Mouse (Mus musculus) heart, embryonic 13.5 days (tissue): ENCODE results near the gene Zfand6. TPM values are rescaled to one million over a fixed set of nuclear protein-coding genes. Genes with fewer than 3 reads are reported as not detected.

Experiments
- ATAC-seq: fragments of 200-750 bp; cut with Nextera tagmentation; 2 replicates; pipeline ENCODE4 v1.8.0; 2017; ENCODE audit warnings: moderate TSS enrichment; ENCODE audit not compliant: insufficient number of reproducible peaks, low FRiP score, low TSS enrichment; ENCODE audit errors: extremely low read depth
- H3K27ac ChIP-seq: fragments of 300-500 bp; sonication (generic); replicated peaks from 2 replicates; pipeline ENCODE4 v1.5.1; 2015; ENCODE audit warnings: moderate library complexity, mild to moderate bottlenecking, inconsistent platforms
- H3K27me3 ChIP-seq: fragments of 300-500 bp; sonication (generic); replicated peaks from 2 replicates; pipeline ENCODE4 v1.6.1; 2015; ENCODE audit warnings: mild to moderate bottlenecking, inconsistent platforms
- H3K36me3 ChIP-seq: fragments of 300-500 bp; sonication (generic); 2 replicates; pipeline ENCODE4 v1.6.1; 2015; ENCODE audit warnings: mild to moderate bottlenecking, inconsistent platforms
- H3K4me1 ChIP-seq: fragments of 300-500 bp; sonication (generic); 2 replicates; pipeline ENCODE4 v1.6.1; 2015; ENCODE audit warnings: inconsistent platforms
- H3K4me2 ChIP-seq: fragments of 300-500 bp; sonication (generic); 2 replicates; pipeline ENCODE4 v1.6.1; 2015; ENCODE audit warnings: inconsistent platforms, mild to moderate bottlenecking, moderate library complexity
- H3K4me3 ChIP-seq: fragments of 300-500 bp; sonication (generic); 2 replicates; pipeline ENCODE4 v1.5.1; 2015; ENCODE audit warnings: moderate library complexity, mild to moderate bottlenecking, inconsistent platforms
- H3K9ac ChIP-seq: fragments of 300-500 bp; sonication (generic); 2 replicates; pipeline ENCODE4 v1.6.1; 2015; ENCODE audit warnings: inconsistent platforms, mild to moderate bottlenecking, moderate library complexity
- H3K9me3 ChIP-seq: fragments of 300-500 bp; sonication (generic); 2 replicates; pipeline ENCODE4 v1.6.1; 2016; ENCODE audit warnings: inconsistent platforms
- WGBS: fragments of 180-500 bp; shearing (Covaris S2); methylation state at CpG from one replicate; pipeline ENCODE4 v1.1.7; 2015; ENCODE audit warnings: mixed read lengths; 5-methylcytosine and 5-hydroxymethylcytosine counted together
- polyA plus RNA-seq: library from polyadenylated mRNA; unstranded; fragments of >200 nt; fragmentation: Nextera tagmentation; extraction: Ambion mirVana; gene quantifications from 2 replicates; pipeline ENCODE4 v1.2.1, GENCODE M21; 2015

Zfand6 gene
- polyA plus RNA-seq, 1 experiment from 2014 or later, result 134 TPM

DNA sequence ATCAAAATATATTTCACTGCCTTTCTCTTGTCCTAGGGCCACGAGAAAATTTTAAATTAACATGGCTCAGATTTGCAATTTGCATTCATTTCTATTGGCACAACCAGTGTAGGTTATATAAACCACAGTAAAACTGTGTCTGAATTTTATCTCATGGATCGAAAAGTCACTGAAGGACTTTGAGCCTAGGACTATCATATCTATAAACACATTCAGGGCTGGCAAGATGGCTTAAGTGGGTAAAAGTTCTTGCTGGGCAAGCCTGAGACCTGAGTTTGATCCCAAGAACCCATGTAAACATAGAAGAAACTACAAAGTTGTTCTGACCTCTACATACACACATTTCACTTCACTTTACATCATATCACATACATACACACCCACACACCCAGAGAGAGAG lies 3.4 kb downstream of the Zfand6 start:
- Histone ChIP-seq H3K27me3 (no peaks in the 10 kb centered on the region), H3K9ac (no peak overlapping the region), H3K9me3 (no peaks in the 10 kb centered on the region), H3K4me2 (peak overlapping the region; percentile 94; the same call in 1 of the 2 replicates), H3K36me3 (no peaks in the 10 kb centered on the region), H3K4me3 (no peak overlapping the region), H3K27ac (no peak overlapping the region), H3K4me1 (peaks cover 29% of the 10 kb centered on the region)
- 72% methylated on average over 2 of the region's 2 CpGs for WGBS
- ATAC-seq, result no peak

DNA sequence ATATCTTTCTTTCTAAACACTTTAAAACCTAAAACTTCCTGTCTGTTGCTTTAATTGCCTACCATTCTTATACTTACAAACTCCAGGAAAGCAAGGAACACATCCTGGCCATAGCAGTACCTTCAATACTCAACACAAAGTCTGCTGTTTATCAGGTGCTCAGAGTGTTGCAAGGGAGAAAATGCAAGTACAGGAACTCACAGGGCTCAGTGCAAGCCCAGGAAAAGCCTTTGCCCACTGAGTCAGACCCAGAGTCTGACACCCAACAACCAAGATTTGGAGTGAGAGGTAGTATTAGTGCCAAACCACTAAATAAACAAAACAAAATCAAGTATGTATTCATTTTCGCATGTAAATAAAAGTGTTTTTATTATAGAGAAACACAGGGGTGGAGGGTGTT lies 5.1 kb downstream of the Zfand6 start:
- Histone ChIP-seq H3K36me3 (no peaks in the 10 kb centered on the region), H3K4me2 (no peak overlapping the region), H3K27me3 (no peaks in the 10 kb centered on the region), H3K27ac (no peak overlapping the region), H3K4me3 (no peak overlapping the region), H3K4me1 (peaks cover 32% of the 10 kb centered on the region), H3K9me3 (no peaks in the 10 kb centered on the region), H3K9ac (no peak overlapping the region)
- no peak for ATAC-seq
- 91% methylated on average over 1 of the region's 1 CpGs for WGBS

DNA sequence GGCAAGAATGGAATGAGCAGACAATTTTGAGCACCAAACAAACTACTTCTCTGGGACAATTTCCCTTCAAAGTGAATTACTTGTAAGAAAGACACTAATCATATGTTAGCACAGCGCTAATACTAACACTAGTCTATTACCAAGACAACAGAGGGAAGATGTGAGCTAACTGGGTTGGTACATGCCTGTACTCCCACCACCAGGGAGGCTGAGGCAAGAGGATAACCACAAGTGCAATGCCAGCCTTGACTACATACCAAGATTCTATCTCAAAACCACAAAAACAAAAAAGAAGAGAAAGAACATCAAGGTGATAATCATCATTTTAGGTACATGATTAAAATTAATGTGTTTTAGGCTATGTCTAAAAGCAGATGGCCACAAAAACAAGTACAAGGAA lies 8.2 kb downstream of the Zfand6 start:
- no peak overlapping the region for H3K27ac ChIP-seq
- H3K4me2 ChIP-seq, result no peak overlapping the region
- WGBS, result 81% methylated on average over 1 of the region's 1 CpGs
- no peak overlapping the region for H3K4me3 ChIP-seq
- H3K27me3 ChIP-seq, result no peaks in the 10 kb centered on the region
- no peak for ATAC-seq
- no peaks in the 10 kb centered on the region for H3K9me3 ChIP-seq
- peaks cover 28% of the 10 kb centered on the region for H3K4me1 ChIP-seq
- H3K9ac ChIP-seq, result no peak overlapping the region
- H3K36me3 ChIP-seq, result no peaks in the 10 kb centered on the region

DNA sequence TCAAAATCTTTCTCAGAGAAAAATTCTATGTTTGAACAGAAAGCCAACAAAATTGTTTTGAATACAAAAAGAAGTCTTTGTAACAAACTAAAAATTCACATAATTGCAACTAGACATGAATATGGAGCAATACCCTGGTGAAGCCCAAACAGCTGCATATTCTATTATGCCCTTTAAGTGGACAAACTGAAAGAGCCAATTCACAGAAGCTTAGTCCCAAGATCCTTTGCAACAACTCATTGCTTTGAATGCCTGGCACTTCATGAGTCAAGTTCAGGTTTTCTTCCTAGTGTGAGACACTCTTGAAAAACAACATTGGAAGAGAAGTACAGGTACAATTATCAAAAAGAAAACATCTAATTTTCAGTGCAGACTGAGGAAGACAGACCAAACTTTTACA lies 8.8 kb downstream of the Zfand6 start:
- Histone ChIP-seq H3K27ac (no peak overlapping the region), H3K9ac (no peak overlapping the region), H3K4me3 (no peak overlapping the region), H3K9me3 (no peaks in the 10 kb centered on the region), H3K4me2 (no peak overlapping the region), H3K36me3 (no peaks in the 10 kb centered on the region), H3K4me1 (peaks cover 25% of the 10 kb centered on the region), H3K27me3 (no peaks in the 10 kb centered on the region)
- ATAC-seq, result no peak

GRCm38 (mm10) chr7:84680092-84680491 lies 9.7 kb downstream of the Zfand6 start:
- 61% methylated on average over 2 of the region's 2 CpGs for WGBS

DNA sequence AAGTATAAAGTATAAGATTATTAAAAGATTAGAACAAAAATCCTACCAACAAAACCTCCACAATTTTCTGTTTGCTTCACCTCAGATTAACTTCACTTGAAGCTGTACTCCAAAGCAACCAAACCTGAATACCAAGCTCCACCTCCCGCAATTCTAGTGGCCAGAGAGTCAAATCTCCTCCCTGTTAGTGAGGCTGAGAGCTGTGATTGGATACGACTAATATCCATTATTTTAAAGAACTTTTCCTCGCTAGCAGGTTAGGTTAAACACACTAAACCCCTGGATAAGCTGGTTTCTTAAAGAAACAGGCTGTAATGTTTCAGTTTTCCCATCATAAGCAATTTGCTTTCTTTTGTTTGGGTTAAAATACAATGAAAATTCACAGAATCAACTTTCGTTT lies 10.5 kb downstream of the Zfand6 start:
- Histone ChIP-seq H3K27me3 (no peaks in the 10 kb centered on the region), H3K4me2 (peak overlapping the region; percentile 62), H3K4me1 (peaks cover 31% of the 10 kb centered on the region), H3K4me3 (peak overlapping the region; percentile 59), H3K9me3 (no peaks in the 10 kb centered on the region), H3K9ac (peak overlapping the region; percentile 80), H3K36me3 (no peaks in the 10 kb centered on the region), H3K27ac (no peak overlapping the region)
- WGBS, result 4% methylated on average over 4 of the region's 4 CpGs
- ATAC-seq, result peak; percentile 73

More at GRCm38 (mm10) chr7:84680092-84680491, 9.7 kb downstream of the Zfand6 start:
- H3K36me3 ChIP-seq, result no peaks in the 10 kb centered on the region
- peak overlapping the region; percentile 62 for H3K4me2 ChIP-seq
- no peaks in the 10 kb centered on the region for H3K27me3 ChIP-seq
- peak overlapping the region; percentile 59 for H3K4me3 ChIP-seq
- H3K9ac ChIP-seq, result peak overlapping the region; percentile 67
- no peaks in the 10 kb centered on the region for H3K9me3 ChIP-seq
- peak overlapping the region; percentile 60 for H3K27ac ChIP-seq
- peaks cover 31% of the 10 kb centered on the region for H3K4me1 ChIP-seq
- ATAC-seq, result no peak

GRCm38 (mm10) chr7:84673103-84673502 lies 16.7 kb downstream of the Zfand6 start:
- WGBS, result 64% methylated on average over 1 of the region's 1 CpGs

DNA sequence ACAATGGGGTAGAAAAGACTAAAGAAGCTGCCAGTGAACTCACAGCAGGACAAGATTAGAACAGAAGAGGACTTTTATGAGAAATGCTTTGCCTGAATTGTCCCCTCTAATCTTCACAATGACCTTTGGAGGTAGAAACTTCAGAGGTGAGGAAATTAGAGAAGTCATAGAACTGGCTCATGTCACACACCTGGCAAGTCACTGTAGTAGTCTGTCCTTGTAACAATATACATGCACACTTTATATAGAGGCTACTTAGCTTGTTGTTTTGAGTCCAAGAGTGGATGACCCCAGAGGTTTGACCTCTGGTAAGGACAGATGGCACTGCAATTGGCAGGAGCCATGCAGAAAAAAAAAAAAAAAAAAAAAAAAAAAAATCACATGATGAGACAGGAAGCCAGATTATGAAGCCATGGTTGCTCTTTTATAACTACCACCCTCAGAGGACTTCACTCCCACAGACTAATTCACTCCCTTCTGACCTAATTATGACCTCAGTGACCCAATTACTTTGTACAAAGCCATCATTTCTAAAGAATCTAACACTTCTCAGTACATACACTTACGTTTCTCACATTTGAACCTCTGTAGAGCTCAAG lies 20.1 kb downstream of the Zfand6 start:
- Histone ChIP-seq H3K9ac (no peak overlapping the region), H3K27me3 (no peaks in the 10 kb centered on the region), H3K4me1 (peaks cover 21% of the 10 kb centered on the region), H3K9me3 (no peaks in the 10 kb centered on the region), H3K36me3 (no peaks in the 10 kb centered on the region), H3K4me3 (no peak overlapping the region), H3K4me2 (no peak overlapping the region), H3K27ac (0 out of 2 replicates have a peak overlapping the region, but pooled peaks have one; percentile 15)
- ATAC-seq, result no peak
- 83% methylated on average over 1 of the region's 1 CpGs for WGBS

More at GRCm38 (mm10) chr7:84673103-84673502, 16.7 kb downstream of the Zfand6 start:
- Histone ChIP-seq H3K27me3 (no peaks in the 10 kb centered on the region), H3K9me3 (no peaks in the 10 kb centered on the region), H3K27ac (no peak overlapping the region), H3K4me1 (peaks cover 33% of the 10 kb centered on the region), H3K9ac (no peak overlapping the region), H3K36me3 (no peaks in the 10 kb centered on the region), H3K4me3 (no peak overlapping the region), H3K4me2 (no peak overlapping the region)
- ATAC-seq, result no peak

- Histone ChIP-seq H3K9ac (no peak overlapping the region), H3K36me3 (peaks cover 6% of the 10 kb centered on the region; the same call in 1 of the 2 replicates), H3K9me3 (no peaks in the 10 kb centered on the region), H3K27me3 (no peaks in the 10 kb centered on the region), H3K4me1 (peaks cover 17% of the 10 kb centered on the region), H3K4me3 (no peak overlapping the region), H3K27ac (no peak overlapping the region), H3K4me2 (no peak overlapping the region)
- 88% methylated on average over 5 of the region's 5 CpGs for WGBS
- no peak for ATAC-seq
Measured at GRCm38 (mm10) chr7:84667946-84668345, 21.8 kb downstream of the Zfand6 start.

DNA sequence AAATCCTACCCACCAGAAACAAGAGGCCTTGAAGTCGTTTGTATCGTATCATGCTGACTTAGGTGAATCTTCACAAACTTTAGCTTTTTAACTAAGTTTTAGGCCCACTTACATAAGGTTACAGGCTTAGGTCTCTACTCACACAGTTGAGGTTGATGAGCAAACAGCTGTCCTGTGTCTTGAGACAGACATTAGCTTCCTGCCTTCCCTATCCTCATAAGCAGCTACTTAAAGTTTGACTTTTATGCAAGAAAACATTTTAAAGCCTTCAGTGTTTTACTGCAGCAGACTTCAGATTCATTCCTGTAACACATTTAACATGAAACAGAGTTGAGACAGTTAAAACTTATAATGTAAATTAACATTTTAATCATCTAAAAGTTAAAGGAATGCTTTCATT lies 37.0 kb downstream of the Zfand6 start:
- Histone ChIP-seq H3K9me3 (no peaks in the 10 kb centered on the region), H3K27me3 (no peaks in the 10 kb centered on the region), H3K36me3 (no peaks in the 10 kb centered on the region), H3K4me1 (peaks cover 27% of the 10 kb centered on the region), H3K4me2 (no peak overlapping the region), H3K4me3 (no peak overlapping the region), H3K27ac (no peak overlapping the region), H3K9ac (no peak overlapping the region)
- WGBS, result 72% methylated on average over 2 of the region's 2 CpGs
- no peak for ATAC-seq

DNA sequence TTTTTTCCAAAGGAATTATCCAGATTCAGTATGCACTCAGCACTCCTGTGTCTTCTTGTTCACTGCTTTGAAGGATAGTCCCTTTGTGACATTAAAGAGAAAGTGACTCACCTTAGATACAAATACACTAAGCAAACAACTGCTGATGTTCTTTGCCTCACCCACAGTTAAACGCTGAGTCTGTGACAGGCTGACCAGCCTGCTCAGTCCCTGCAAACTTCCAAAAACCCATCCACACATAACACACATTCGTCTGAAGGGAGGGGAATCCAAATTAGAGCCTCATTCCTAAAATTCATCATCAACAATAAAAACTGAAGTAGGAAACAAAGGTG lies 37.8 kb downstream of the Zfand6 start:
- Histone ChIP-seq H3K9ac (no peak overlapping the region), H3K27me3 (no peaks in the 10 kb centered on the region), H3K4me3 (no peak overlapping the region), H3K4me2 (peak overlapping the region; percentile 29; the same call in 1 of the 2 replicates), H3K9me3 (no peaks in the 10 kb centered on the region), H3K36me3 (no peaks in the 10 kb centered on the region), H3K27ac (no peak overlapping the region; the same call in 1 of the 2 replicates), H3K4me1 (peaks cover 27% of the 10 kb centered on the region)
- WGBS, result 74% methylated on average over 2 of the region's 2 CpGs
- ATAC-seq, result no peak

DNA sequence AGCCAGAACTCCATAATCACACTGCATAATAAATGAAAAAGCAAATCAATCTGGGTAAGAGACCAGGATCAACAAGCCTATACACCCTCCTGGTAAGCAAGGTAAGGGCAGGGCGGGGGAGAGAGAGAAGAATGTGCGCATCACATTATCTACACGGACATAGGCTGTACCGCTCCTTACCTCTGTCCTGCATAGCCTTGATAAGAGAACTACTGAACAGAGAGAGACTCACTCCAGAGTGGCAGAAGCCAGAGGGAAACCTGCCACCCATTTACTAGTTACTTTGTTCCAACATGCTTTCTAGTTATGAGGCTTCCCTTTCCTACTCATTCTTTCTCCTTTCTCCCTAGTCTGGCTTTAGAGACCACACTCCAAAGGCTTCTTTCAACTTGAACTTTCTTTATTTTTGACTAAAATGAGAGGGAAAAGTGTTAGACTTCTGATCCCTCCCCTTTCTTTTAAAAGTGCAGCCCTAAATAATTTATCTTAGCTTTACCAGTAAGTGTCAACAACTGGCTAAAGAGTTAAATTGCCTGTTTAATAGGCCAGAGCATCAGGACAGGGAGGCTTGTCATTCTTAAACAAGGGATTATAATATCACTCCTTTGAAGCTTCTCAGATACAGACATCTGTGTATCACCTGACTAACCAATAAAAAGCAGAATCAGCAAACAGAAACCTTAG lies 38.3 kb downstream of the Zfand6 start:
- Histone ChIP-seq H3K4me1 (peaks cover 27% of the 10 kb centered on the region), H3K4me3 (no peak overlapping the region), H3K9me3 (no peaks in the 10 kb centered on the region), H3K27me3 (no peaks in the 10 kb centered on the region), H3K36me3 (no peaks in the 10 kb centered on the region), H3K4me2 (peak overlapping the region; percentile 29), H3K27ac (no peak overlapping the region; the same call in 1 of the 2 replicates), H3K9ac (0 out of 2 replicates have a peak overlapping the region, but pooled peaks have one; percentile 14)
- 58% methylated on average over 4 of the region's 4 CpGs for WGBS
- ATAC-seq, result peak; percentile 84
